Mouse (Mus musculus) ZHBTc4 (cell line): ENCODE results near the gene Micu2.

ENCODE experiments used
- DNase-seq: peaks from one replicate; pipeline ENCODE4 v3.0.0-alpha.2; 2011; ENCODE audit warnings: low read depth, low spot score

Gene Micu2

GRCm38 (mm10) chr14:57894346-57894745, 104.7 kb downstream of the Micu2 start:
- DNase-seq: no peak

GRCm38 (mm10) chr14:57892961-57893360, 106.1 kb downstream of the Micu2 start:
- DNase-seq: no peak

GRCm38 (mm10) chr14:57890011-57890842, 108.8 kb downstream of the Micu2 start, which contains the start of gene Zdhhc20:
TSS of gene Zdhhc20 (minus strand) at chr14:57890276.
- peak; percentile 97 for DNase-seq

- peak; percentile 81 for DNase-seq
Observed at GRCm38 (mm10) chr14:57889541-57890010, 109.5 kb downstream of the Micu2 start.

- no peak for DNase-seq
Observed at GRCm38 (mm10) chr14:57887171-57887570, 111.9 kb downstream of the Micu2 start.

- DNase-seq: no peak
Observed at GRCm38 (mm10) chr14:57886032-57886431, 113.0 kb downstream of the Micu2 start.

- DNase-seq: no peak
Observed at GRCm38 (mm10) chr14:57883341-57883740, 115.7 kb downstream of the Micu2 start.

- no peak for DNase-seq
Observed at GRCm38 (mm10) chr14:57882720-57883119, 116.3 kb downstream of the Micu2 start.

- DNase-seq: peak; percentile 87
Observed at GRCm38 (mm10) chr14:57881793-57882192, 117.3 kb downstream of the Micu2 start.

GRCm38 (mm10) chr14:57881074-57881473, 118.0 kb downstream of the Micu2 start:
- no peak for DNase-seq

- no peak for DNase-seq
Observed at GRCm38 (mm10) chr14:57877921-57878320, 121.1 kb downstream of the Micu2 start.

GRCm38 (mm10) chr14:57866676-57867276, 132.3 kb downstream of the Micu2 start:
- no peak for DNase-seq
